Mouse (Mus musculus): ENCODE measurements at regions not wholly inside any gene's neighbourhood (a gene's known extent, or its start where the extent isn't known, plus 50 kb on each side); places are given as distances from the start of the nearest gene placed in this dataset.

GRCm38 (mm10) chr4:106048797-106049196, 259.1 kb downstream of the Gm12728 start:
- no peak for DNase-seq

GRCm38 (mm10) chr4:106049880-106050279, 260.2 kb downstream of the Gm12728 start:
- no peak for DNase-seq

GRCm38 (mm10) chr4:106050297-106050696, 260.6 kb downstream of the Gm12728 start:
- DNase-seq, result no peak

GRCm38 (mm10) chr4:106053496-106053895, 262.5 kb upstream of the Usp24 start:
- no peak for DNase-seq

- DNase-seq, result no peak
These were observed 261.7 kb upstream of the Usp24 start for GRCm38 (mm10) chr4:106054324-106054723.

- no peak for DNase-seq
These were observed 253.4 kb upstream of the Usp24 start for GRCm38 (mm10) chr4:106062651-106063050.

- DNase-seq, result no peak
These were observed 252.1 kb upstream of the Usp24 start for GRCm38 (mm10) chr4:106063851-106064382.

GRCm38 (mm10) chr4:106067023-106067422, 249.0 kb upstream of the Usp24 start:
- DNase-seq, result peak; percentile 8

- DNase-seq, result peak; percentile 66
These were observed 232.5 kb upstream of the Usp24 start for GRCm38 (mm10) chr4:106083546-106083945.

GRCm38 (mm10) chr4:106091927-106092675, 223.9 kb upstream of the Usp24 start:
- DNase-seq, result no peak

- DNase-seq, result no peak
These were observed 223.3 kb upstream of the Usp24 start for GRCm38 (mm10) chr4:106092676-106093070.

GRCm38 (mm10) chr4:106093252-106093651, 222.8 kb upstream of the Usp24 start:
- peak; percentile 60 for DNase-seq

- DNase-seq, result peak; percentile 85
These were observed 221.0 kb upstream of the Usp24 start for GRCm38 (mm10) chr4:106094882-106095556.

- DNase-seq, result no peak
These were observed 219.9 kb upstream of the Usp24 start for GRCm38 (mm10) chr4:106096130-106096529.

GRCm38 (mm10) chr4:106097846-106098245, 218.2 kb upstream of the Usp24 start:
- DNase-seq, result peak; percentile 69

- DNase-seq, result no peak
These were observed 215.6 kb upstream of the Usp24 start for GRCm38 (mm10) chr4:106100211-106101025.

- no peak for DNase-seq
These were observed 214.1 kb upstream of the Usp24 start for GRCm38 (mm10) chr4:106101904-106102303.

- DNase-seq, result peak; percentile 16
These were observed 213.5 kb upstream of the Usp24 start for GRCm38 (mm10) chr4:106102451-106102977.

GRCm38 (mm10) chr4:106103750-106104635, 212.0 kb upstream of the Usp24 start:
- DNase-seq, result no peak

- DNase-seq, result peak; percentile 68
These were observed 203.0 kb upstream of the Usp24 start for GRCm38 (mm10) chr4:106112981-106113380.

GRCm38 (mm10) chr4:106113747-106114146, 202.3 kb upstream of the Usp24 start:
- DNase-seq, result peak; percentile 24

GRCm38 (mm10) chr4:106116611-106117010, 199.4 kb upstream of the Usp24 start:
- DNase-seq, result no peak

Measured in lung, postnatal 36 days (tissue).